Mouse (Mus musculus) forebrain, embryonic 10.5 days (tissue): ENCODE data around the gene Dvl3. TPM values are rescaled to one million over a fixed set of nuclear protein-coding genes. Genes with fewer than 3 reads are reported as not detected.

Experiments
- DNase-seq: peaks from one replicate; pipeline ENCODE4 v3.0.0-alpha.2; 2017; ENCODE audit warnings: low spot score; ENCODE audit errors: extremely low spot score
- H3K27ac ChIP-seq: fragments of 300-500 bp; sonication (generic); 2 replicates; pipeline ENCODE4 v1.5.1; 2016; ENCODE audit warnings: mild to moderate bottlenecking
- H3K27me3 ChIP-seq: fragments of 300-500 bp; sonication (generic); 2 replicates; pipeline ENCODE4 v1.6.1; 2016; ENCODE audit warnings: mild to moderate bottlenecking; ENCODE audit not compliant: poor library complexity, severe bottlenecking
- H3K36me3 ChIP-seq: fragments of 300-500 bp; sonication (generic); replicated peaks from 2 replicates; pipeline ENCODE4 v1.6.1; 2016; ENCODE audit warnings: mild to moderate bottlenecking, moderate library complexity
- H3K4me1 ChIP-seq: fragments of 300-500 bp; sonication (generic); 2 replicates; pipeline ENCODE4 v1.6.1; 2016
- H3K4me3 ChIP-seq: fragments of 300-500 bp; sonication (generic); 2 replicates; pipeline ENCODE4 v1.5.1; 2016; ENCODE audit warnings: mild to moderate bottlenecking, moderate library complexity
- H3K9me3 ChIP-seq: fragments of 300-500 bp; sonication (generic); 2 replicates; pipeline ENCODE4 v1.6.1; 2016; ENCODE audit warnings: mild to moderate bottlenecking, moderate library complexity
- WGBS: fragments of 180-500 bp; shearing (Covaris S2); methylation state at CpG from one replicate; pipeline ENCODE4 v1.1.7; 2016; 5-methylcytosine and 5-hydroxymethylcytosine counted together
- polyA plus RNA-seq: library from polyadenylated mRNA; unstranded; fragments of >200 nt; fragmentation: Nextera tagmentation; extraction: Ambion mirVana; gene quantifications from 2 replicates; pipeline ENCODE4 v1.2.1, GENCODE M21; 2016

Gene Dvl3
- polyA plus RNA-seq, 1 experiment from 2014 or later, result 30.5 TPM

DNA sequence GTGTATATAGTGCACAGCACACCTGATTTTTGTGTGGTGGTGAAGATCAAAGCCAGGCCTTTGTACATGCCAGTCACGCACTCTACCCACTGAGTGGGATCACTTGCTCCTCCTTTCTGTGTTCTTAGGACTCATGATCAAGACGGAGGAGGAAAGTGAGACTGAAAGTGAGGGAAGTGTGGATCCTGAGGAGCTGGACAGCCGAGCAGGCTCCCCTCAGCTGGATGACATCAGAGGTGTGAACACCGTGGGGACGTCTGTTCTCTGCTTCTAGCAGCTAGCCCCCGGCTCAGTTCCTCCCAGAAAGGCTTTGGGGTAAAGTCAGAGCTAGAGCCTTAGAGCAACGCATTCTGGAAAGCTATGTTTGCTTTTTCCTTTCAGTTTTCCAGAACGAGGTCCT, 10.8 kb upstream of the Dvl3 start:
- no peak for DNase-seq
- no peaks in the 10 kb centered on the region for H3K4me1 ChIP-seq
- peaks cover 100% of the 10 kb centered on the region for H3K36me3 ChIP-seq
- no peaks in the 10 kb centered on the region for H3K27me3 ChIP-seq
- H3K9me3 ChIP-seq, result no peaks in the 10 kb centered on the region
- no peak overlapping the region for H3K27ac ChIP-seq
- H3K4me3 ChIP-seq, result no peak overlapping the region
- 97% methylated on average over 8 of the region's 8 CpGs for WGBS

DNA sequence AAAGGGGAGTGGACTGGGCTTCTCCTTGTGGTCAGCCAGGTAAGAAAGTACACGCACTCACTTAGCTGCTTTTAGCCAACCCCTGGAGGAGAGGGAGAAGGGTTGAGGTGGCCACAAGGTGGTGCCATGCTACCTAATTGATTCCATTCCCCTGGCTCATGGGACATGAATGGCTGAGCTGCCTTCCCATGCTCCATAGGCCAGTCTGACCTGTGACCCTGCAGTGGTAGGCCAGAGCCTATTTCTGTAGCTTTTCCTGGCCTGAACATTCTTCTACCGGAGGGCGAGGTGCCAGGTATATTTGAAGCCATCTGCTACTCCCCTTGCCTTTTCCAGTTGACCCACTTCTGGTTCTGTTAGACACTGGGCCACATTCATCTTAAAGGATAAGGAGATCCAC, 7.4 kb upstream of the Dvl3 start:
- Histone ChIP-seq H3K36me3 (peaks cover 74% of the 10 kb centered on the region), H3K27ac (no peak overlapping the region), H3K4me3 (no peak overlapping the region), H3K27me3 (no peaks in the 10 kb centered on the region), H3K4me1 (no peaks in the 10 kb centered on the region), H3K9me3 (no peaks in the 10 kb centered on the region)
- DNase-seq, result peak; percentile 21
- WGBS, result 83% methylated on average over 3 of the region's 3 CpGs

DNA sequence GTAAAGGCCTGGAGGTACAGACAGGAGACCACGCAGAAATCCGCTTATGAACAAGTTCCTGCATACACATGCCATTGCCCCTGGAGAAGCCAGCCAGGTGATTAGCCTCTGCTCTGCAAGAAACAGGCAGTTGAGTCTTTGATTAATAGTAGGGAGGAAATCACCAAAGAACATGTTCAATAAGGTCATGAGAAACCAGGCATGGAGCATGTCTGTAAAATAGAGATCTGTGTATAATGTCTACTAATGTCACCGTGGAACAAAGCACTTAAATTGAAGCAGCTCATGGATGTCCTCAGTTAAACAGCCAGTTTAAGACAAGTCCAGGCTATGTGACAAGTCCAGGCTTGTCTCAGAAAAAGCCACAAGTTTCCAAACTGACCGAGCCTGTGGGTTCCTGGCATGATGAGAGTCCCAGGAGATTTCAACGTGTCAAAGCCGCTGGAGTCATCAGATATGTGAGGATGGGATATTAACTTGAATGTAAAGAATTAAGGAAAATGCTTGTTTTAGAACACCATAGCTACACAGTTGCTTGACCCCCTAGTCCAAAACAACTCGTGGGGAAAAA, 5.4 kb upstream of the Dvl3 start:
- no peaks in the 10 kb centered on the region for H3K9me3 ChIP-seq
- no peaks in the 10 kb centered on the region for H3K27me3 ChIP-seq
- WGBS, result 90% methylated on average over 7 of the region's 7 CpGs
- no peak for DNase-seq
- H3K36me3 ChIP-seq, result peaks cover 54% of the 10 kb centered on the region
- H3K4me3 ChIP-seq, result no peak overlapping the region
- H3K4me1 ChIP-seq, result peaks cover 5% of the 10 kb centered on the region
- H3K27ac ChIP-seq, result no peak overlapping the region

DNA sequence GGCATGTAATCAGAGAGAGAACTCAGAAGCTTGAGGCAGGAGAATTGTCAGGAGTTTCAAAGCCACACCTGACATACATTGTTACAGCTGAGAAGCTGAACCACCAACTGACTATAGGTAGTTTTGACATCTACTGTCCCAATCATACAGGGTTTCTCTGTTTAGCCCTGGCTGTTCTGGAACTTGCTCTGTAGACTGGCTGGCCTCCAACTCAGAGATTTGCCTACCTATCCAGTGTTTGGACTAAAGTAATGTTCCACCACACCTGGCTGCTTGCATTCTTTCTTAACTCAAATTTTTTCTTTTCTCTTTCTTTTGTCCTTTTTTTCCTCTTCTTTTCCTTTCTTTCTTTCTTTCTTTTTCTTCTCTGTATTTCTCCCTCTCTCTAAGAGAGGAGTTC, 750 bp upstream of the Dvl3 start:
- DNase-seq, result no peak
- Histone ChIP-seq H3K27me3 (no peaks in the 10 kb centered on the region), H3K4me3 (peak overlapping the region; percentile 92), H3K36me3 (peaks cover 27% of the 10 kb centered on the region), H3K27ac (peak overlapping the region; percentile 97), H3K4me1 (peaks cover 34% of the 10 kb centered on the region), H3K9me3 (no peaks in the 10 kb centered on the region)

DNA sequence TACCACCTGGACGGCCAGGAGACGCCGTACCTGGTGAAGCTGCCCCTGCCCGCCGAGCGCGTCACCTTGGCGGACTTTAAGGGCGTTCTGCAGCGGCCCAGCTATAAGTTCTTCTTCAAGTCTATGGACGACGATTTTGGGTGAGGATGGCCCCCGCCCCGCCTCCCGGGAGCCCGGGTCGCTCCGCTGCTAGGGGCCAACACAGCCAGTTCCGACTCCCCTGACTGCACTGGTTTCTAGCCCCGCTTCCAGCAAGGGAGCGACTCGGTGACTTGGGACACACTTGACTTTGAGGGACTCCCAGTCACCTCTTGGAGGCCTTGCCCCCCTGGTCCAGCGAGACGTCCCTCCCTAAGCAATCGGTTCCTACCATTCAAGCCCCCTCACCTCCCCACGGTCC, 434 bp downstream of the Dvl3 start:
- no peaks in the 10 kb centered on the region for H3K9me3 ChIP-seq
- peaks cover 34% of the 10 kb centered on the region for H3K4me1 ChIP-seq
- H3K27me3 ChIP-seq, result no peaks in the 10 kb centered on the region
- under 1% methylated on average over 26 of the region's 26 CpGs for WGBS
- peaks cover 32% of the 10 kb centered on the region for H3K36me3 ChIP-seq
- H3K27ac ChIP-seq, result peak overlapping the region; percentile 97
- peak overlapping the region; percentile 92 for H3K4me3 ChIP-seq
- DNase-seq, result no peak

DNA sequence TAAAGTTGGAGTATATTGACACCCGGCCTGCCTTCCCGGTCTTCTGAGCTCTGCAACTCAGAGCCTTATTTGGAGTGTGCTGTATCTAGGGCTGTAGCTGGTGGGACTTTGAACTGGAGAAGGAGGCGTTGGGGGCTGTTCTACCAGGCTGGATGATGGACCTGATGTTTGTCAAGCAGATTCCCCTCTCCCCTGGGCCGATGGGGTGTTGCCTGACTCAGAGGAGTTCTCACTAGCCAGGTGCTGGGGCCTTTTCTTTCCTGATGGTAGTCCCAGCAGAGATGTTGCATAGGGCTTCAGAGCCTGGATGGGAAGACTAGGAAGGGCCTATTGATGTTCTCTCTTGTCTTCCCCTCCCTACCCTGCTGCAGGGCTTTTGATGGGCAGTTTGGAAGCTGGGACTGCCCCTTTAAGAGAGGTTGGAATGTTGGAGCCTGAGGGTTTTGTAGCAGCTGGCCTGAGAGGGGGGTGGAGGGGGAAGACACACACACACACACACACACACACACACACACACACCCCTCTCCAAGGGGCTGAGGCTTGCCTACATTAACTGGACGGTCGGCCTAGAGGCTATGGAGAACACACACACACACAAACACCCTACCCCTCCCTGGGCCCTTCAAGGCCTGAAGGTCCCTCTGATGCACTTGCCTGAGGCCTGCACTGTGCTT, 1.1 kb downstream of the Dvl3 start:
- Histone ChIP-seq H3K27me3 (no peaks in the 10 kb centered on the region), H3K36me3 (peaks cover 35% of the 10 kb centered on the region), H3K4me3 (peak overlapping the region; percentile 92), H3K4me1 (peaks cover 34% of the 10 kb centered on the region), H3K9me3 (no peaks in the 10 kb centered on the region), H3K27ac (peak overlapping the region; percentile 97)
- 3% methylated on average over 6 of the region's 6 CpGs for WGBS
- DNase-seq, result peak; percentile 61

DNA sequence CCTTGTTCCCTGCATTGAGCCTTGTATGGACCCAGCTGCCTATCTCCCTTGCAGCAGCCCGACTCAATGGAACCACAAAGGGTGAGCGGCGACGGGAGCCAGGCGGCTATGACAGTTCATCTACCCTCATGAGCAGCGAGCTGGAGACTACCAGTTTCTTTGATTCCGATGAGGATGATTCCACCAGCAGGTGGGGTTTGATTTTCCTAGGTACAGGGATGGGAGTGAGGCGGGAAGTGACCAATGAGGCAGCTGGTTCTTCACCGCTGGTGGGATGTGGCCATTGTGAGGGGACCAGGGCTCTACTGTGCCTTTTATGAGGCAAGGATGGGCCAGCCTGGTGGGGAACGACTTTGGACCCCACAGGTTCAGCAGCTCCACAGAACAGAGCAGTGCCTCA, 7.1 kb downstream of the Dvl3 start:
- no peaks in the 10 kb centered on the region for H3K9me3 ChIP-seq
- DNase-seq, result no peak
- peaks cover 11% of the 10 kb centered on the region for H3K4me1 ChIP-seq
- WGBS, result 80% methylated on average over 10 of the region's 10 CpGs
- no peaks in the 10 kb centered on the region for H3K27me3 ChIP-seq
- peaks cover 95% of the 10 kb centered on the region for H3K36me3 ChIP-seq
- no peak overlapping the region for H3K4me3 ChIP-seq
- no peak overlapping the region for H3K27ac ChIP-seq

DNA sequence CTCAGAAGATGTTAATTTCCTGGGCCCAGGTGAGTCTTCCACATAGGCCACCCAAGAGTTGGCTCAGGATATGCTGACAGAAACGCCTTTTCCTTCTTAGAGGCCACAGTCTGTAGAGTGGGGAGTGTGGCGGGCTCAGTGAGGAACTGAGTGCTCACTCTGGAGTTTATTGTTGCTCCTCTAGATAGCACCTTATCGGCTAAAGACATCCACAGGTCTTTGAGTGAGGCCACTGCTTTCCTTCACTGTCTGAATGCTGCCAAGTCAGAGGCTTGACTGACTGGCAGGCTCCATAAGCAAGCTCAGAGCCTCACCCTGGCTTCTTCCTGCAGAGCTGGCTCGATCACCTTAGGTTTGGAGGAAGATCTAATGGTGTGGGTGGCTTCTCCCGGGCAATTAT, 12.0 kb downstream of the Dvl3 start:
- 91% methylated on average over 5 of the region's 5 CpGs for WGBS
- Histone ChIP-seq H3K27me3 (no peaks in the 10 kb centered on the region), H3K4me3 (no peak overlapping the region), H3K9me3 (no peaks in the 10 kb centered on the region), H3K36me3 (peaks cover 98% of the 10 kb centered on the region), H3K4me1 (no peaks in the 10 kb centered on the region; the same call in 1 of the 2 replicates), H3K27ac (no peak overlapping the region)
- no peak for DNase-seq

DNA sequence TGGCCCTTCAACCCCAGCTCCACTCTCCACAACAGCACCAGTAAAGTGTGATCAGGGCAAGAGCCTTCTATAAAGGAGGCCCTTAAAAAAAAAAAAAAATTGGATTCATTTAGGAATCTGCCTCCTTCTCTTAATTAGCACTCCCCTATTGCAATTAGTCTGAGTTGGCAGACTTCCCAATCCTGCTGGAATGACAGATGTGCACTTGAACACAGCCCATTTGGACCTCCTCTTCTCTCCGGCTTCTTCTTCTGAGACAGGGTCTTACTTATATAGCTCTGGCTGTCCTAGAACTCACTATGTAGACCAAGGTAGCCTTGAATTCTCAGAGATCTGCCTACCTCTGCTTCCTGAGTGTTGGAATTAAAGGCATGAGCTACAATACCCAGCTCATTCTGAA, 12.6 kb downstream of the Dvl3 start:
- 84% methylated on average over 1 of the region's 1 CpGs for WGBS
- Histone ChIP-seq H3K27me3 (no peaks in the 10 kb centered on the region), H3K36me3 (peaks cover 96% of the 10 kb centered on the region)

DNA sequence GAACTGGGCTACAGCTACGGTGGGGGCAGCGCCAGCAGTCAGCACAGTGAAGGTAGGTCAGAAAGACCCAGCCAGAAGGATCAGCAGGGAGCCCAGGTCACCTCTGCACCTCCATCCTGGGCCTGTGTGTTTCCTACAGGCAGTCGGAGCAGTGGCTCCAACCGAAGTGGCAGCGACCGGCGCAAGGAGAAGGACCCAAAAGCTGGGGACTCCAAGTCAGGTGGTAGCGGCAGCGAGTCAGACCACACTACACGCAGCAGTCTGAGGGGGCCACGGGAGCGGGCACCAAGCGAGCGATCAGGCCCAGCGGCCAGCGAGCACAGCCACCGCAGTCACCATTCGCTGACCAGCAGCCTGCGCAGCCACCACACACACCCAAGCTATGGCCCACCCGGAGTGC, 14.2 kb downstream of the Dvl3 start:
- Histone ChIP-seq H3K27me3 (no peaks in the 10 kb centered on the region), H3K4me3 (no peak overlapping the region; the same call in 1 of the 2 replicates), H3K4me1 (peaks cover 2% of the 10 kb centered on the region), H3K9me3 (no peaks in the 10 kb centered on the region), H3K27ac (no peak overlapping the region), H3K36me3 (peaks cover 80% of the 10 kb centered on the region)
- DNase-seq, result no peak
- WGBS, result 94% methylated on average over 20 of the region's 20 CpGs

More for the DNA sequence above, 12.6 kb downstream of the Dvl3 start:
- no peak overlapping the region for H3K4me3 ChIP-seq
- DNase-seq, result no peak
- H3K9me3 ChIP-seq, result no peaks in the 10 kb centered on the region
- H3K27ac ChIP-seq, result no peak overlapping the region
- H3K4me1 ChIP-seq, result no peaks in the 10 kb centered on the region; the same call in 1 of the 2 replicates

DNA sequence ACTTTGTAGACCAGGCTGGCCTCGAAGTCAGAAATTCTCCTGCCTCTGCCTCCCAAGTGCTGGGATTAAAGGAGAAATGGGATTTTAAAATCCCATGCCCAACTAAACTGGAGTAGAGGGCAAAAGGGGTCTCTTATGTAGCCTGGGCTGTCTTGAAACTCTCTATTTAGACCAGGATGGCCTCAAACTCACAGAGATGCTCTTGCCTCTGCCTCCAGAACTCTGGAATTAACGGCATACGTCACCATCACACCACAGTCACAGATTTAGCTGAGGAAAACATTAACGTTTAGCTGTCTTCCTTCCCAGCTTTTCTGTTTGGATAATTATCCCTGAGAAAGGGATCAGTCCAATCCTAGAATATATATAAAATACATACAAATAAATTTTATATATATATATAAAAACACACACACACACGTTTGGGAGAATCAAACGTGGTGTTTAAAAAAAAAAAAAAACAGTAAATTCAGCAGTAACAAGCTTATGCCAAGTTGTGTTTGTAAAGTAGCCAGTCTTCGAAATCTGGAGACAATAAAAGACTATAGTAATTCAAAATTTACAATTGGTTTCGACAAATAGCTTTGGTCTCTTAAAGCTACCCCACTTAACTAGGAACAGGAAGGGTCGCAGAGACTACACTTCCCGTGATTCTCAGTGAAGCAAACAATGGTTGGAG, 18.0 kb downstream of the Dvl3 start:
- Histone ChIP-seq H3K9me3 (no peaks in the 10 kb centered on the region), H3K4me1 (peaks cover 27% of the 10 kb centered on the region), H3K27ac (no peak overlapping the region), H3K27me3 (no peaks in the 10 kb centered on the region), H3K36me3 (peaks cover 71% of the 10 kb centered on the region), H3K4me3 (peak overlapping the region; percentile 94)
- WGBS, result 54% methylated on average over 10 of the region's 10 CpGs
- no peak for DNase-seq

DNA sequence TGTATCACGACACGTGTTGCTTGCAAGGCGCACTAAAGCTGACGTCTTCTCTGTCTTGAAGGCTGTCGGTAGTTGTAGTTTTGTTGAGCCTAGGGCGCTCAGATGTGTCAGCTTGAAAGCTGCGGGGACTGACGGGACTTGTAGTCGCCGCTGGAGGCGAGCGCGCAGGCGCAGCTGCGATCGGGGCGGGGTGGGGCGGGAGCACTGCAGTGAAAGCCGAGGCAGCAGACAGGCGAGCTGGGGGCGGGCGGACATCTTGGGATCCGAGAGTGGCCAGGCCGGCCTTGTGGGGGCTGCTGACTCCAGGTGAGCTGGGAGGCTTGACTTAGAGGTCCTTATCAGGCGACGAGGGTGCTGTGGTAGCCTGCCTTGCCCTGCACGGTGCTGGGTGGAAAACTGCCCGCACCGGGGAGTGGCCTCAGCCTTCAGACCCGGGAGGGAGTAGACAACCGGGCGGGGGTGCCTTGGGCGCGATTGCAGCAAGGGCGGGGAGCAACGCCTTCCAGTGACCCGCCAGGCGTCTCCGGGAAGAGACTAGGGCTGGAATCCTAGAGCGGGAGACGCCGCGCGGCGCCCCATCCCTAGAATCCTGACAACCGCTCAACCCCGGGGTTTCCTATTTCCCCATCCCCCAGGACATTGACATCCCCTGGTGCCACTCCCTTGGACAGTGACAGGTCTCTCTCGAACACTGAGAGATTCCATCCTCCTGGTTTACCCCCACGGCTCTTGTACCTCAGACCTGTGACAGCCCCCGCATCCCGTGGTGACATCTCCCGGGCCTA, 18.7 kb downstream of the Dvl3 start, which contains the start of gene Ap2m1:
Ap2m1 (plus strand) TSS at position 183 of the 785 bp plus-strand sequence.
- Histone ChIP-seq H3K4me1 (peaks cover 27% of the 10 kb centered on the region), H3K36me3 (peaks cover 71% of the 10 kb centered on the region), H3K4me3 (peak within 1 kb of the TSS; percentile 94), H3K27ac (peak within 1 kb of the TSS; percentile 95), H3K27me3 (no peaks in the 10 kb centered on the region), H3K9me3 (no peaks in the 10 kb centered on the region)
- DNase-seq, result peak; percentile 96
- WGBS, result under 1% methylated on average over 52 of the region's 52 CpGs
